Mouse (Mus musculus) forebrain, embryonic 16.5 days (tissue): Measurements from ENCODE around the gene Phactr1. TPM values are rescaled to one million over a fixed set of nuclear protein-coding genes. Genes with fewer than 3 reads are reported as not detected.
A peak's percentile ranks its signal among the peaks of the same experiment; 100 is the strongest.

Experiments used
- ATAC-seq: fragments of 200-750 bp; cut with Nextera tagmentation; 2 replicates; pipeline ENCODE4 v1.8.0; 2017; ENCODE audit warnings: mild to moderate bottlenecking, moderate library complexity
- H3K27ac ChIP-seq: fragments of 300-500 bp; sonication (generic); 2 replicates; pipeline ENCODE4 v1.5.1; 2014; ENCODE audit warnings: low read length, control low read depth
- H3K27me3 ChIP-seq: fragments of 300-500 bp; sonication (generic); replicated peaks from 2 replicates; pipeline ENCODE4 v1.6.1; 2014; ENCODE audit warnings: low read length; ENCODE audit not compliant: control insufficient read depth, insufficient read depth
- H3K36me3 ChIP-seq: fragments of 300-500 bp; sonication (generic); 2 replicates; pipeline ENCODE4 v1.6.1; 2014; ENCODE audit not compliant: control insufficient read depth, insufficient read depth
- H3K4me1 ChIP-seq: fragments of 300-500 bp; sonication (generic); replicated peaks from 2 replicates; pipeline ENCODE4 v1.6.1; 2014; ENCODE audit warnings: low read length; ENCODE audit not compliant: control insufficient read depth, insufficient read depth
- H3K4me2 ChIP-seq: fragments of 300-500 bp; sonication (generic); 2 replicates; pipeline ENCODE4 v1.6.1; 2014; ENCODE audit warnings: mild to moderate bottlenecking, low read length, control low read depth
- H3K4me3 ChIP-seq: fragments of 300-500 bp; sonication (generic); replicated peaks from 2 replicates; pipeline ENCODE4 v1.5.1; 2014; ENCODE audit warnings: mild to moderate bottlenecking, low read length, control low read depth
- H3K9ac ChIP-seq: fragments of 300-500 bp; sonication (generic); replicated peaks from 2 replicates; pipeline ENCODE4 v1.6.1; 2014; ENCODE audit warnings: low read depth, low read length, control low read depth
- H3K9me3 ChIP-seq: fragments of 300-500 bp; sonication (generic); 2 replicates; pipeline ENCODE4 v1.6.1; 2016; ENCODE audit warnings: low read length; ENCODE audit not compliant: control insufficient read depth
- WGBS: fragments of 180-500 bp; shearing (Covaris S2); extraction: QIAGEN DNeasy Blood & Tissue Kit; methylation state at CpG from one replicate; pipeline ENCODE4 v1.1.7; 2014; 5-methylcytosine and 5-hydroxymethylcytosine counted together
- polyA plus RNA-seq: library from polyadenylated mRNA; unstranded; fragments of >200 nt; fragmentation: Nextera tagmentation; extraction: Ambion mirVana; gene quantifications from 2 replicates; pipeline ENCODE4 v1.2.1, GENCODE M21; 2015

Gene Phactr1
- polyA plus RNA-seq, 1 experiment from 2014 or later, result 82.7 TPM

GRCm38 (mm10) chr13:43068716-43069265 is 388.4 kb downstream of the Phactr1 start:
- Histone ChIP-seq H3K9me3 (no peaks in the 10 kb centered on the region), H3K4me1 (peaks cover 5% of the 10 kb centered on the region; the same call in 1 of the 2 replicates), H3K27ac (no peak overlapping the region), H3K4me3 (no peak overlapping the region), H3K36me3 (no peaks in the 10 kb centered on the region), H3K27me3 (no peaks in the 10 kb centered on the region), H3K9ac (no peak overlapping the region), H3K4me2 (no peak overlapping the region)
- 80% methylated on average over 8 of the region's 8 CpGs for WGBS
- no peak for ATAC-seq

- ATAC-seq, result no peak
- H3K27me3 ChIP-seq, result no peaks in the 10 kb centered on the region
- peaks cover 5% of the 10 kb centered on the region; the same call in 1 of the 2 replicates for H3K4me1 ChIP-seq
- H3K9me3 ChIP-seq, result no peaks in the 10 kb centered on the region
- no peak overlapping the region for H3K27ac ChIP-seq
- no peak overlapping the region for H3K4me3 ChIP-seq
- no peak overlapping the region for H3K9ac ChIP-seq
- no peaks in the 10 kb centered on the region for H3K36me3 ChIP-seq
- H3K4me2 ChIP-seq, result no peak overlapping the region
- 86% methylated on average over 4 of the region's 4 CpGs for WGBS
Observed at GRCm38 (mm10) chr13:43070496-43070895, 390.1 kb downstream of the Phactr1 start.

GRCm38 (mm10) chr13:43070971-43071370 is 390.5 kb downstream of the Phactr1 start:
- Histone ChIP-seq H3K4me2 (no peak overlapping the region), H3K9ac (no peak overlapping the region), H3K36me3 (no peaks in the 10 kb centered on the region), H3K4me1 (peaks cover 5% of the 10 kb centered on the region; the same call in 1 of the 2 replicates), H3K9me3 (no peaks in the 10 kb centered on the region), H3K4me3 (no peak overlapping the region), H3K27me3 (no peaks in the 10 kb centered on the region), H3K27ac (no peak overlapping the region)
- ATAC-seq, result no peak
- 36% methylated on average over 2 of the region's 2 CpGs for WGBS

GRCm38 (mm10) chr13:43075456-43075855 is 395.0 kb downstream of the Phactr1 start:
- H3K4me1 ChIP-seq, result peaks cover 5% of the 10 kb centered on the region; the same call in 1 of the 2 replicates
- no peaks in the 10 kb centered on the region for H3K27me3 ChIP-seq
- H3K9ac ChIP-seq, result no peak overlapping the region
- ATAC-seq, result no peak
- WGBS, result 81% methylated on average over 6 of the region's 6 CpGs
- no peaks in the 10 kb centered on the region for H3K9me3 ChIP-seq
- H3K36me3 ChIP-seq, result no peaks in the 10 kb centered on the region
- H3K4me2 ChIP-seq, result no peak overlapping the region
- H3K4me3 ChIP-seq, result no peak overlapping the region
- no peak overlapping the region for H3K27ac ChIP-seq

GRCm38 (mm10) chr13:43077485-43077884 is 397.1 kb downstream of the Phactr1 start:
- Histone ChIP-seq H3K27me3 (no peaks in the 10 kb centered on the region), H3K27ac (no peak overlapping the region), H3K4me2 (no peak overlapping the region), H3K4me1 (no peaks in the 10 kb centered on the region), H3K9ac (no peak overlapping the region), H3K9me3 (no peaks in the 10 kb centered on the region), H3K4me3 (no peak overlapping the region), H3K36me3 (no peaks in the 10 kb centered on the region)
- peak; percentile 33; the same call in 1 of the 2 replicates for ATAC-seq
- 74% methylated on average over 9 of the region's 9 CpGs for WGBS

- Histone ChIP-seq H3K9me3 (no peaks in the 10 kb centered on the region), H3K27me3 (no peaks in the 10 kb centered on the region), H3K27ac (no peak overlapping the region), H3K4me2 (no peak overlapping the region), H3K4me1 (no peaks in the 10 kb centered on the region), H3K36me3 (no peaks in the 10 kb centered on the region), H3K9ac (no peak overlapping the region), H3K4me3 (no peak overlapping the region)
- no peak for ATAC-seq
- WGBS, result 90% methylated on average over 7 of the region's 7 CpGs
Observed at GRCm38 (mm10) chr13:43085226-43085625, 404.8 kb downstream of the Phactr1 start.

- peak; percentile 49; the same call in 1 of the 2 replicates for ATAC-seq
- 49% methylated on average over 7 of the region's 7 CpGs for WGBS
Observed at GRCm38 (mm10) chr13:43094365-43094764, 413.9 kb downstream of the Phactr1 start.

GRCm38 (mm10) chr13:43102943-43103342 is 422.5 kb downstream of the Phactr1 start:
- Histone ChIP-seq H3K27ac (no peak overlapping the region), H3K4me2 (no peak overlapping the region), H3K27me3 (no peaks in the 10 kb centered on the region), H3K9me3 (0 out of 2 replicates have a peak, but pooled peaks cover 2% of the 10 kb centered on the region), H3K4me3 (no peak overlapping the region), H3K4me1 (no peaks in the 10 kb centered on the region), H3K36me3 (no peaks in the 10 kb centered on the region), H3K9ac (no peak overlapping the region)
- ATAC-seq, result no peak
- WGBS, result 83% methylated on average over 7 of the region's 7 CpGs

More at GRCm38 (mm10) chr13:43094365-43094764, 413.9 kb downstream of the Phactr1 start:
- no peaks in the 10 kb centered on the region for H3K9me3 ChIP-seq
- no peak overlapping the region for H3K4me3 ChIP-seq
- H3K36me3 ChIP-seq, result no peaks in the 10 kb centered on the region
- H3K27me3 ChIP-seq, result no peaks in the 10 kb centered on the region
- H3K9ac ChIP-seq, result no peak overlapping the region
- no peak overlapping the region for H3K4me2 ChIP-seq
- H3K4me1 ChIP-seq, result no peaks in the 10 kb centered on the region
- no peak overlapping the region for H3K27ac ChIP-seq

- no peaks in the 10 kb centered on the region for H3K36me3 ChIP-seq
- H3K27me3 ChIP-seq, result no peaks in the 10 kb centered on the region
- 96% methylated on average over 9 of the region's 9 CpGs for WGBS
- H3K9ac ChIP-seq, result no peak overlapping the region
- H3K4me2 ChIP-seq, result no peak overlapping the region
- 0 out of 2 replicates have a peak, but pooled peaks cover 2% of the 10 kb centered on the region for H3K9me3 ChIP-seq
- H3K4me1 ChIP-seq, result 0 out of 2 replicates have a peak, but pooled peaks cover 2% of the 10 kb centered on the region
- H3K4me3 ChIP-seq, result no peak overlapping the region
- ATAC-seq, result no peak
- no peak overlapping the region for H3K27ac ChIP-seq
Observed at GRCm38 (mm10) chr13:43104496-43104895, 424.1 kb downstream of the Phactr1 start.
